Mouse (Mus musculus) brown adipose tissue, adult 24 weeks (tissue): ENCODE results near the gene Gcgr. TPM values are rescaled to one million over a fixed set of nuclear protein-coding genes. Genes with fewer than 3 reads are reported as not detected.

Source experiments
- H3K27ac ChIP-seq: fragments of 200-500 bp; replicated peaks from 2 replicates; pipeline ENCODE4 v1.5.1; 2012; ENCODE audit warnings: low read depth, mild to moderate bottlenecking, low read length
- H3K4me1 ChIP-seq: fragments of 200-500 bp; 2 replicates; pipeline ENCODE4 v1.6.1; 2012; ENCODE audit warnings: low read length, mixed read lengths; ENCODE audit not compliant: control insufficient read depth, insufficient read depth, insufficient read length
- H3K4me3 ChIP-seq: fragments of 200-500 bp; 2 replicates; pipeline ENCODE4 v1.5.1; 2012; ENCODE audit warnings: low read depth, mild to moderate bottlenecking, low read length, moderate library complexity; ENCODE audit not compliant: insufficient read depth
- polyA plus RNA-seq: library from polyadenylated mRNA; stranded (reverse); fragments of >200 nt; gene quantifications from 2 replicates; pipeline ENCODE4 v1.2.4, GENCODE M21; 2012; ENCODE audit not compliant: missing spikeins, insufficient read depth, insufficient read length

The Gcgr gene
- polyA plus RNA-seq, result not detected in 2 replicates

- H3K4me3 ChIP-seq, result peak within 1 kb of the TSS; percentile 38
- no peak within 1 kb of the TSS for H3K27ac ChIP-seq
- peaks cover 7% of the 10 kb centered on the region for H3K4me1 ChIP-seq
These were observed at the start of gene Gcgr for GRCm38 (mm10) chr11:120530085-120530964. Gene Gcgr (plus strand): TSS chr11:120530699.

DNA sequence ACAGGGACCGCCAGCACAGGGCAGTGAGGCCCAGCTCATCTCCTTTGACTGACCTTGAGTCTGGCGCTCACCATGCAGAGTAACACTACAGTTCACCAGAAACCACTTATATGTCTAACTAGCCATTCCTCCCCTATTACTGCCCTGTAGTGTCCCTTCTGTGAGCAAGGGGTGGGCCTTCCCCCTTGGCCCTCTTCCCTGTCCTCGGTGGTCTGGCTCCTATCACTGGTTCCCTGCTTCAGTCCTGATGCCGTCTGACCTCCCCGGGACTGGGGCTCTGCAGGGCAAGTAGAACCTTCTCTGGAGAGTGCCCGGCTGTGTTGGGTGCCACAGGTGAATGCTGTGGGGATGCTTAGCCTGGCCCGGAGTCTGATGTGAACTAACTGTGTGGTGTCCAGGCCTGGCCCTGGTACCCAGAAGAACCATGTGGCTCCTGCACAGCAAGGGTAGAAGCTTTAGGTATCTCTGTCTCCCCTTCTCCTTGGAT lies 47.0 kb upstream of the Gcgr start:
- Histone ChIP-seq H3K4me1 (no peaks in the 10 kb centered on the region; the same call in 1 of the 2 replicates), H3K4me3 (no peak overlapping the region), H3K27ac (no peak overlapping the region)

- no peaks in the 10 kb centered on the region; the same call in 1 of the 2 replicates for H3K4me1 ChIP-seq
- H3K4me3 ChIP-seq, result peak within 1 kb of the TSS; percentile 89
- H3K27ac ChIP-seq, result peak within 1 kb of the TSS; percentile 83
These were observed 46.1 kb upstream of the Gcgr start, which contains the start of gene Mrpl12 for GRCm38 (mm10) chr11:120484265-120484981. Gene Mrpl12 (plus strand): TSS chr11:120484613.

DNA sequence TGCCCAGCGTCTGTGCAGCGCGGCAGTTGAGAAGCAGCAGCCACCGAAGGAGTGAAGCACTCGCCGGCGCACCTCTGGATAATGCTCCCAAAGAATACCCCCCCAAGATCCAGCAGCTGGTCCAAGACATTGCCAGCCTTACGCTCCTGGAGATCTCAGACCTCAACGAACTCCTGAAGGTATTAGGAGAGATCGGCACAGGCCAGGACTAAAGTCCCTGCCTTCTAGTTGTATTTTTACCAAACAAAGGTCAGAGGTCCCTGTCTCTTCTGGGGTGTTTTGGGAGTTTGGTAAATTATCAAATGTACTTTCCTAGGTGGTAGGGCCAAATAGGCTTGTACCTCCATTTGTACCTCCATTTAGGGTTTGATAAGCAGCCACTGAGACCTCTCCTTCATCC lies 45.2 kb upstream of the Gcgr start:
- H3K4me1 ChIP-seq, result no peaks in the 10 kb centered on the region; the same call in 1 of the 2 replicates
- H3K4me3 ChIP-seq, result peak overlapping the region; percentile 89
- H3K27ac ChIP-seq, result peak overlapping the region; percentile 83

DNA sequence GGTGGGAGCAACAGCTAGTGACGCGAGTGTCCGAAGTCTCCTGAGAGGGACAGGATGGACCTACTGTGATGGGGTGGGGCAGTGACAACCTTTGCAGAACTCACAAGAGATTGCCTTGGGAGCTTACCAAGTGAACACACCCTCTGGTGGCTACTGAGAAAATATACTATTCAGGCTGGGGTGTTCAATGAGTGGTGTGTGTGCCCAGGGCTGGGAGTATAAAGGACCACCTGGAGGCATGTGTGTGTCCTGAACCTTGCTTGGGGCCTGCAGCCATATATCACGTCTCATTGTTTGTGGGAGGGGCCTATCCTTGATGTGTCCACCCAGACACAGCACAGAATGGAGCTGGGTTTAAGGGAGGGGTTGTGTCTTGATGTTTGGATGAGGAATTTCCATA lies 42.0 kb upstream of the Gcgr start:
- H3K27ac ChIP-seq, result no peak overlapping the region
- no peak overlapping the region for H3K4me3 ChIP-seq
- H3K4me1 ChIP-seq, result peaks cover 8% of the 10 kb centered on the region

DNA sequence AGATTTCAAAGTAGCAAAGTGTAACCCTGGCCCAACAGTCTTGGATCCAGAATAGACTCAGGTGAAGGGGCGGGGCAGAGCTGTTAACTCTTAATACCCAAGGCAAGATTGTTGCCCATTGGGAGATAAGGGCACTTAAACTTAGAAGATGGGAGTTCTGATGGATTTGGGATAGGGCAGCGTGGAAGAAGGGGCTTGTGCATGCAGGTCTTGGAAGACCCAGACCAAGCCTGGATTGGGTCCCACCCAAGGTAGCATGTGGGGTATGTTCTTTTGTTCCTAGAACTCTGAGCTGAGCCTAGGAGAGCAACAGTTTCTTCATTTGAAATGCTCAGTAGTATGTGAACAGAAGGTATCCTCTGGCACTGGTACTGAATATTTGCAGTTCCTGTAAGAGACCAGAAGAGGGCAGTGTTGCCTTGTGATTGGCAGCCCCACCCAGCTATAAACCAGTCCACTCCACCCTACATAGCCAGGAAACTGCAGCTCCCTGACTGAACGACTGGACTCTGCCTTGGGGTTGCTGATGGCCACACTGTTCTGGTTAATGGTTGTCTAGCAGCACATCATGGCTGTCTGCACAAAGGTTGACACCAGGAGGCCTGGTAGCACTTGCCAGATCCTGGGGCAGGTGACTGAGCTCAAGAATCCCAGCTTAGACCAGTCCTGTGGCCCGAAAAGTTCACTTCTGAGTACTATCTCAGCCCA lies 41.3 kb upstream of the Gcgr start:
- Histone ChIP-seq H3K27ac (no peak overlapping the region), H3K4me1 (peaks cover 8% of the 10 kb centered on the region), H3K4me3 (no peak overlapping the region)

DNA sequence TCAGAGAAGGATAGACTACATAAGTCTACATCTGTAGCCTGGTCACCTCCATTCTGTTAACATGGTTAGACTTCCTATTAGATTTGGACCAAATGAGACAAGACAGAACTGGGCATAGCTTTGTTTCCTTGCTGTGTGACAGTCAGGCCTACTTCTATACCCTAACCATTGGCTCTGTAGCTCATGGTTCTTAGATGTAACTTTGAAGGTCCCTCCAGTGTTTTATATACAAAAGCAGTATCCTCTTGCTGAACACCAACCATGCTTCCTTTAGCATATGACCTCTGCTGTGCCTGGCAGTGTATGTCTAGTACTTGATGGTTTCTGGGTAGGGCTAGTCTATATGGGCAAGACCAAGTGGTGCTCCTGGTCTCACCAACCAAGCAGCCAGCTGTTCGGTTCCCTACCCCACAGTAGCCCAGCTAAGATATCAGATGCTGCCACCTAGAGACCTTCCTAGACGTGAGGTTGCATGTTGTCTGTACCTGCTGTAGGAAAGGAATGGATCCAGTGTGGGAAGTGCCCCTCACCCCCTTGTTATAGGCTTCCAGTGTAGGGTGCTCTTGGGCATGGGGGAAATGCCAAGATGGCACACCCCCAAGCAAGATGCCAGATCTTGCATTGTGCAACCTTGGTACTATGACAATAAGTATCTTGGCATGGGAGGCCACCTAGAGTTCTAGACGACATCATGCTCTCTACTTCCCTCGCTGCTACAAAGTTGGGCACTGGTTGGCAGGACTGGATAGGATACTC lies 40.0 kb upstream of the Gcgr start:
- Histone ChIP-seq H3K4me1 (peaks cover 8% of the 10 kb centered on the region), H3K4me3 (no peak overlapping the region), H3K27ac (no peak overlapping the region)

- Histone ChIP-seq H3K4me3 (peak within 1 kb of the TSS; percentile 86), H3K4me1 (peaks cover 8% of the 10 kb centered on the region), H3K27ac (peak within 1 kb of the TSS; percentile 3; the same call in 1 of the 2 replicates)
These were observed 39.0 kb upstream of the Gcgr start, which contains the start of gene Slc25a10 for GRCm38 (mm10) chr11:120491317-120492023. Gene Slc25a10 (plus strand): TSS chr11:120491840.

GRCm38 (mm10) chr11:120492024-120492877 lies 38.2 kb upstream of the Gcgr start:
- Histone ChIP-seq H3K4me1 (peaks cover 8% of the 10 kb centered on the region), H3K4me3 (peak overlapping the region; percentile 86), H3K27ac (0 out of 2 replicates have a peak overlapping the region, but pooled peaks have one; percentile 3)

GRCm38 (mm10) chr11:120492878-120493203 lies 37.7 kb upstream of the Gcgr start:
- Histone ChIP-seq H3K4me3 (peak overlapping the region; percentile 86), H3K4me1 (peaks cover 8% of the 10 kb centered on the region), H3K27ac (peak overlapping the region; percentile 19; the same call in 1 of the 2 replicates)

GRCm38 (mm10) chr11:120493351-120493750 lies 37.1 kb upstream of the Gcgr start:
- no peak overlapping the region for H3K27ac ChIP-seq

DNA sequence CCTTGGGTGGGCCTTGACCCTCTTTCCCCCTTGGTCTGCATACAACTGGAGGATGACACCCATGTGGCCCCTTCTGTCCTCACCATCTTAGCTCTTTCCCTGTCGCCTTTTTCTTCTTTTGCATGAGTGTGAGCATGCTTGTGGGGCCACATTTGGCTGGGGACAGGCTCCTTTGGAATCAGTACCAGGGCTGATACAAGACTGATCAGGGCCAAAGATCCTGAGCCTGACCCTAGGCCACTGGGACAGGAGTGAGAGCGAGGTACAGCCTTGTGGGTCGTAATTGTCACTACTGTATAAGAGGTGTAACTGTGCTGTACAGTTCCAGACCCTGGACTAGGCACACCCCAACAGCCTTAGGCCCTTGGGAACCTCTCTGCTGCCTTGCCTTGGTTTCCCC lies 36.6 kb upstream of the Gcgr start:
- Histone ChIP-seq H3K4me3 (0 out of 2 replicates have a peak overlapping the region, but pooled peaks have one; percentile 3), H3K27ac (no peak overlapping the region)

More at GRCm38 (mm10) chr11:120493351-120493750, 37.1 kb upstream of the Gcgr start:
- 0 out of 2 replicates have a peak overlapping the region, but pooled peaks have one; percentile 3 for H3K4me3 ChIP-seq
- peaks cover 8% of the 10 kb centered on the region for H3K4me1 ChIP-seq

DNA sequence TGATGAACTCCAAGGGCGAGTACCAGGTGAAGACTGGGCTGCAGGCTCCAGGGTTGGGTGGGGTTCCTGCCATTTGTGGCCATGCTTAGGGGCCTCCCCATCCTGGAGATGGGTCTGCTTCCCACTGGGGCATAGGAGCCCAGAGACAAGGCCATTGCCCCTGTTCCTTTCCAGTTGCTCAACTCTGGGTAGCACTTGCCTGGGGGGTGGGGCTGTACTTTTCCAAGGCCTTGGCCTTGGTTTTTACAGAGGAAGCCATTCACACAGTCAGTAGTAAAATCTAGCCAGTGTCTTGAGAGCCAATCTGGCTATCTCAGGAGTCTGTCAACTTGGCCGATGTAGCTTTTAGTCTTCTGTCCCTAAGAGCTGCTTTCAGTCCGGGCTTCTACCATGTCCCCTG lies 33.1 kb upstream of the Gcgr start:
- Histone ChIP-seq H3K4me3 (no peak overlapping the region), H3K4me1 (no peaks in the 10 kb centered on the region; the same call in 1 of the 2 replicates), H3K27ac (no peak overlapping the region)

More for the DNA sequence above, 36.6 kb upstream of the Gcgr start:
- peaks cover 8% of the 10 kb centered on the region for H3K4me1 ChIP-seq
